Mouse (Mus musculus) adrenal gland, postnatal 14 days (tissue): ENCODE results near the gene Tsks. TPM values are rescaled to one million over a fixed set of nuclear protein-coding genes. Genes with fewer than 3 reads are reported as not detected.
A peak's percentile ranks its signal among the peaks of the same experiment; 100 is the strongest.

Experiments
- DNase-seq: peaks from one replicate; pipeline ENCODE4 v3.0.0; 2021; ENCODE audit warnings: mixed read lengths
- total RNA-seq: library from RNA; stranded (reverse); gene quantifications from 2 replicates; pipeline ENCODE4 v1.2.3, GENCODE M21; 2021

Gene Tsks
- total RNA-seq, 1 experiment from 2014 or later = not detected

DNA sequence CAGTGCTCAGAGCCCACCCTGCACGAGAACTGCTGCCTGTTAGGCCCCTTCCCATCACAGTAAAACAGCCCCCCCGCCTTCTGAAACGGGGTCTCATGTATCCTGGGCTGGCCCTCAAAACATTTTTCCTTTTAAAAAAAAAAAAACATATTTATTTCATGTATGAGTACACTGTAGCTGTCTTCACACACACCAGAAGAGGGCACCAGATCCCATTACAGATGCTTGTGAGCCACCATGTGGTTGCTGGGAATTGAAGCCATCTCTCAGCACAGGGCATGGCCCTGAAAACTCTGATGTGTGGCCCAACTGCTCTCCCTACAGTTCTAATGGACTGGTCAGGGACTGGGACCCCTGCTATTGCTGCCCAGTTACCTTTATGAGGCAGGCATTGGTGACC, 35.3 kb downstream of the Tsks start:
- DNase-seq = no peak

DNA sequence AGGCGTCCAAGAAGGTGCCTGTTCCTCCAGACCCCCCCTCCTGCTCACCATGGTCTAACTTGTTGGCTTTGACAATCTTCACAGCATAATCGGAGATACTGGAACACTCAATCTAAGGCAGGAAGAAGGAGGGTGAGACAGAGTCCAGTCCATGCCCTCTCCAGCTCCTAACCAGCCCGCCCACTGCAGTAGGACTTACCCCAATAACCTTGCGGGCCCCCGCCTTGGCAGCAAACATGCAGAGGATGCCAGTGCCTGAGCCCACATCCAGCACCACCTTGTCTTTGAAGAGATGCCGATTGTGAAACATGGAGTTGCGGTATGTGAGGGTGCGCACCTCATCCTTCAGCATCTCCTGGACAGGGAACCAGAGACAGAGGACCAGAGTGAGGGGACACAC, 38.5 kb downstream of the Tsks start:
- no peak for DNase-seq

DNA sequence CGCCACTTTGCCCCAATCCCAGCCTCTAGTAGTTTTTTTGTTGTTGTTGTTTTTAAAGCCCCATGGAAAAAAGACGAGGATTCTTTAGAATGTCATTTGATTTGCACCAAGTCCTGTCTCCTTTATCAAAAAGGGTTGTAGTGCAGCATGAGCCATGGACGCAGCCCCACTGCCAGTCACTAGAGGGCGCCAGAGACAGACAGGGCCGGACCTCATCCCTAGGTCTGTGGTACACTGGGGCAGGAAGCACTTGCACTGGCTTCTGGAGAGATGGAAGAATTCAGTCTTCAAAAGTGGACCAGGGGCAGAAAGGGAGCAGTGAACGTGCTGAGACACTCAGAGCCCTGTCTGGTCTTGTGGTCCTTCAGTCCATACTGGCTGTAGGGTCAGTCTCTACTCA, 40.1 kb downstream of the Tsks start:
- DNase-seq = peak; percentile 94

DNA sequence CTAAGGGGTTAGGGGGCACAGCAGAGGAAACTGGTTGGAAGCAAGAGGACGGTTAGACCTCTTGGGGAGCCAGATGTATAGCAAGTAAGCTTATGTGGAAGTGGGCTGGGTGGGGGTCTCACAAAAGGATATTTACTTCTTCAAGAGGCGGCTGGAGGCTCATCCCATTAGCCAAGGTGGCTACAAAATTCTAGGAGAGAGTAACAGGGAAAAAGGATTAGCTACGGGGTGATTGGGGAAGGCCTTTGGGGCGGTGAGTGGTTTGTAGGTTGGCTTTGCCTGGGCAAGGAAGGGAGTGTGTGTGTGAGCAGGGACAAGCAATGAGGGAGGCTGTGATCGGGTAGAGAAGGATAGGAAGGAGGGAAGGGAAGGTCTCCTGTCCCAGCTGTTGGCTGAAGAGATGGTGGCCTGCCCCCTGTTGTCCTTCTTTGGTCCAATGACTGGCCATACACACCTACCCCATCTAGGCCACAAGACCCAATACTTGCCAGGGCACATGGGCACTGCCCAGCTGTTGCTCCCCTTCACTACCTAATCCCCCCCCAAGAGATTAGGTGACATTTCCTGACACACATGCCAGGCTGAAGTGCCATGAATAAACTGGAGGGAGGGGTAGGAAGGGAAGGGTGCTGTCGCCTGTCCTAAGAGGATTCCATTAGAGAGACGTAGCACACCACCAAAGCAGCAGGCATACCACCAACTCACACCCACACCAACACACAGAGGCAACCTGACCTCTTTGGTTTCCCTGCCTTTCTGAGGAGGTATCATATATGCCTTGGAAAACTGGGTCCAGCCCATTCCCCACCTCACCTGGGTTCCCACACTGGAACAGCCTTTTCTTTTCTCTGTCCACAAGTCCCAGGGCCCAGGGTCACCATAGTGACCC, 41.2 kb downstream of the Tsks start:
- peak; percentile 3 for DNase-seq

DNA sequence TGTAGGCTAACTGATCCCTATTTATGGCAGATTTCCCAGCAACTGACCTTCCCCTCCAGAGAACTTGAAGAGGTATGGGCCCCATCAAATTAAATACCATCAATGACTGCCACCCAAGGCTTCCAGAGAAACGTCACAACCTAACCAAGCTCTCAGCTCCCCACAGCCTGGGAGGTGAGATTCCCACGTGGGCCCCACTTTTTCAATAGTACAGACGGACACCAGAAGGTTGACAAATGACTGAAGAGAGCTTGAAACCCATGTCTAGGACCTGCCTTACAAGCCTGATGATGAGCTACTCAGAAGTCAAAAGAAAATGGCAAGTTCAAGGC, 41.8 kb downstream of the Tsks start:
- peak; percentile 19 for DNase-seq

DNA sequence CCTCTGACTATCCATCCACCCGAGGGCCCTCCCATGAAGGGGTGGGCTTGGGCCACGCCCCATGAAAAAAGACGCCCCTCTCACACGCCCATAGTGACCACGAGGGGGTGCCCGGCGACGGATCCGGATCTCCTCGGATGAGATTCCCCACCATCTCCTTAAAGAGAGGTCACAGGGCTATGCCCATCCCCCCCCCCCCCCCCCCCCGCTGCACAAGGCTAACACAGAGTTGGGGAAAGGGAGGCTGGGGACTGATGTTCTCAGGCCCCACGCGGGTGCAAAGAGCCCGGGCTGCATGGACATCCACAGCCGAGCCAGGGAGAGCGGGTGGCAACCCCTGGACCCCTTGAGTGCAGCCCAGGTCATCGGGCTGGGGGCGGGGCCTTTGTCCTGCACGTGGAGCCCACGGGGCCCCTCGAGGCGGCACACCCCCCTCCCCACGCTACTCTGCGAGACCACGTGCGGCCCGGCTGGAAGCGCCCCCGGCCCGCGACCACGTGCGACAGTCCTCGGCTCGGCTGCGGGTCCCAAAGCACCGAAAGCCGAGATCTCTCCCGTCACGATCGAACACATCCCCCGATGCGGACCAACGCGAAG, 42.7 kb downstream of the Tsks start:
- DNase-seq = peak; percentile 90

DNA sequence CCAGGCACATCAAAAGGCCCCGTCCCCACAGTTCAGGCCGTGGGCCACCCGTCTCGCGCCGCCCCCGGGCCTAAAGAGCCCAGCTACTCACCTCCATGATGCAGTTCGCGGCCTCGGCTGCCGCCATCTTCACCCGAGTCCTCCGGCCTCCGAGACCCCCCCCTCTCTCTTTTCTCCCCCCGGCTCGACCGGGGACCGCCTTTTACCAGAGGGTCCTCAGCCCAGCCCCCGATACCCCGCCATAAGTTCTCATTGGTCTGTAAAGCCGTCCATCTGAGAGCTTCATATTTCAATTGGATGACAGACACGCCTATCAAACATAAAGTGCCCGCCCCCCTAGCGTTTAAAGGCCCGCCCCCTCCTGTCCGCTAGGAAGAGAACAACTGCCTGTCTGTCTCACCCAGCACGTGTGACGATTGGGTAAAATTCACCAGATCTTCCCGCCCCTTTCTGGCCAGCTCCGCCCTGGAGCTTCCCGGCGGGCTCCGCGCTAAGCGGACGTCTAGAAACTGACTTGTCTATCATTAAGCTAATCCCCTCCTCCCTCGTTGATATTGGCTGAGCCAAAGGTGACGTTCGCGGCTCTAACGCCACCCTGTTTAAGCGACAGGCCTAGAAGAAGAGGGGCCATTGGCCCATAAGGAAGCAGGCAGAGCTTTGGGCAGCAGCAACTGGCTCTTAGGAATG, 43.3 kb downstream of the Tsks start, which contains the start of gene Prmt1:
Prmt1 (minus strand) TSS at position 377 of the 687 bp plus-strand sequence.
- DNase-seq = peak; percentile 97

DNA sequence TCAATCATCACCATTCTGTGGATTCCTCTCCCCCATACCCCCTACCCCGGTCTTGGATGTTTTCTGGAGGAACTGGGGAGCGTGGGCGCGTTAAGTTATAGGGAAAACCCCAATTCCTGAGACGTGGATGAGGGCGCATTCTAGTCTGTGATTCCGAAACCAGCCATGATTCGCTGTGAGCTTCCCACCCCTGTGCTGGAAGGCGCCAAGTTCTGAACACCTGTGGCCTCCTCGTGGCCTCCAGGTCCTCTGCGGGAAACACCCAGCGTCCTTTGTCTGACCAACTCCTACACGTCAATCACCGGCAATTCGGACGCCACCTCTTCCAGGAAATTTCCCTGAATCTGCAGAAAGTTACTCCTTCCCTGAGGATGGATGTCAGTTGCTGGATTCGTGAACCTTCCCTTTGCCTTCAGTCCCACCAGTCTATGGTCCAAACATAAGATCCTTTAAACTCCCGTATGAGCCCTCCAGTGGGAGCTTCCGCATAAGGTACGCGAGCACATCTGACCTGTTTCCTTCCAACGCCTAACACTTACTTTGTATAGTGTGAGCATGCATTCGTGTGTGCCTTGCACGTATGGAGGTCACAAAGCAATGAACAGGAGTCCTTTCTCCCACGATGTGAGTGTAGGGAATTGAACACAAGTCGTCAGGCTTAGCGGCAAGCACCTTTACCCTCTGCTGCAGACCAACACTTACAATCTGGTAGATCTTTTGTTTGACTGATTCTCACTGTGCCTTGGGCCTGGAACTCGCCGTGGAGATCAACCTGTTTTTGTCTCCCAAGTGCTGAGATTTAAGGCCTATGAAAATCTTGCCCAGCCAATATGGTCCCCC, 44.1 kb downstream of the Tsks start:
- no peak for DNase-seq

DNA sequence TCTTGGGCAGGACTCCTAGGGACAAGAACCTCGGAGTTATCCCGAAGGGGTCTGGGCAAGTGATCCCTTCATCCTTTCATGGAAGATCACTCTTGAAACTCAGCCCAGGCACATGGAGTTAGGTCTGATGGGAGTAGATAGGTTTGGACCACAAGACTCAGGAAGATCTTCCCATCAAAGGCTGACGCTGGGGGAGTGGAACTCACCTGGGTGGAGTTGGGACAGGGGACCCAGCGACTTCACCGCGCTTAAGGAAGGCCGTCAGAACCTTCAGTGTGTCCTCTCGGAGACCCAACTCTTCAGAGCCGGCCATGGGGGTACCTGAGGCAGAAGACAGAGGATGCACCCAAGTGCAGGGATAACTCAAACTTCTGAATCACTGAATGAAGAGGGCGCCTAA, 53.7 kb downstream of the Tsks start:
- DNase-seq = no peak

DNA sequence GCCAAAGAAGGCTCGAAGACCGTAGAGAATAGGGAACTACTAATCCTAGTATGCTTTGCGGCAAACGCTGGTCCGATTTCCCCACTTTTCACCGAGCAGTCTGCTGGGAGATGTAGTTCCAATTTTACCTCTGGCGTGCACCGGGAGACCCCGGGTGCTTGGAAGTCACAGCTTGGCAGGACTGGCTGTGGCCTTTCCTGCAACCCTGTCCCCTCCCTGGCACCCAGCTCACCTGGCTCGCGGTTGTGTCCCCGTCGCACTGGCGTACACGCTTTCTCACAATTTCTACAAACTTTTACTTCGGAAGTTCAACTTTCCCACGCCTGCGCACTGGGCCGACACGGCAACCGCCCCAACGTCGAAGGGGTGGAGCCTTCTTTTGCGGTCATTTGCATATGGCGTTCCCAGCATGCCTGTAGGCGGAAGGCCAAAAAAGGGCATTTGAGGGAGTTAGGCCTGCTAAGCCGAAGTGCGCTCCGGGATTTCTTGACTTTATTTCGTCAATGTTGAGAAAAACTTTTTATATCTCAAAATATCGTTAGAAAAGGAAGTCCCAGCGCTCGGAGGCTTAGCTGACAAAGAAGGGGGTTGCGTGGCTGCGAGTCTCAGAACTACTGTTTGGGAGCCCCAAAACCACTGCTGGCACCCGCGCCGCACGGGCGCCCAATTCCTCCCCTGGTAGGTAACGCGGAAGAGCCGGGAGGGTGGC, 54.4 kb downstream of the Tsks start, which contains the start of gene Irf3:
Irf3 (plus strand) TSS at position 418 of the 709 bp plus-strand sequence.
- peak; percentile 98 for DNase-seq

DNA sequence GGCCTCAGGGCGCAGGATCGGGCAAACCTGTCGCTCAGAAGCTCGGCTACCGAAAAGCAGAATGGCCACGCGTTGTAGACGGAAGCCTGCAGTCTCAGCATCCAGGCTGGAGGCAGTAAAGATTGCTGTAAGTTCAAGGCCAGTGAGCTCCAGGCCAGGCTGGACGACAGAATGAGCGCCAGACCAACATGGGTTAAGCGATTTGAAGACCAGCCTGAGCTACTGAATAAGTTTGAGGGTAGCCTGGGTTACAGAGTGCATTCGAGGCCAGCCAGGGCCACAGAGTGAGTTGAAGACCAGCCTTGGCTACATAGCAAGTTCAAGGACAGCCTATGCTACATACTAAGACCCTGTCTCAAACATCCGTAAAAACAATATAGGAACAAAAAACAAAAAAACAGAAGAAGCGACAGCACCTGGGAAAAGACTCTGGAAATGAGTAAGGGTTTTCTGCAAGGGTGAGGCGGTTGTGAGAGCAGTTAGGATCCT, 55.0 kb downstream of the Tsks start:
- DNase-seq = no peak

DNA sequence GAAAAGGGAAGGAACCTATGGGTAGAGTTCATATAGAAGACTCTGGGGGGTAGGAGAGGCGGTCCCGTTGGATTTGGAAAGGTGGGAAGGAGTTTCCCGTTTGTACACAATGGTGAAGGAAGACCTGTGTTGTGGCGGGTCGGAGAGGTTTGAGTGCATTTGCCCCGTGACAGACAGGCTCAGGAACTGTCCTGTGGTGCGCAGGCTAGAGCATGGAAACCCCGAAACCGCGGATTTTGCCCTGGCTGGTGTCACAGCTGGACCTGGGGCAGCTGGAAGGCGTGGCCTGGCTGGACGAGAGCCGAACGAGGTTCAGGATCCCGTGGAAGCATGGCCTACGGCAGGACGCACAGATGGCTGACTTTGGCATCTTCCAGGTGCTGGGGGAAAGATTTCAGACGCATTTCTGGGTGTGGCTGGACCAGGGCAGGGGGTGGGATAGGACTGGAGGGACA, 55.5 kb downstream of the Tsks start, which contains the start of gene Bcl2l12:
Bcl2l12 (minus strand) TSS at position 212 of the 455 bp plus-strand sequence.
- peak; percentile 87 for DNase-seq

DNA sequence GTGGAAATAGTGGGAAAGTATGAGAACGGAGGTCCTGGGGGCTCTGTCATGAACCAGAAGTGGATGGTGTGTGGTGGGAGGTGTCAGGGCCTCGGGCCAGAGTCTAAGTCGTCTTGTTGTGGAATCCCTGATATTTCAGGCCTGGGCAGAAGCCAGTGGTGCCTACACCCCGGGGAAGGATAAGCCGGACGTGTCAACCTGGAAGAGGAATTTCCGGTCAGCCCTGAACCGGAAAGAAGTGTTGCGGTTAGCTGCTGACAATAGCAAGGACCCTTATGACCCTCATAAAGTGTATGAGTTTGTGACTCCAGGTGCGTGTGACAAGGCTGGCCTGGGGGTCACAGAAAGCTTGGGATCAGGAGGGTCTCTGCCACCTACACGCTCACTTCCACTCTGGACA, 56.7 kb downstream of the Tsks start:
- DNase-seq = peak; percentile 40

DNA sequence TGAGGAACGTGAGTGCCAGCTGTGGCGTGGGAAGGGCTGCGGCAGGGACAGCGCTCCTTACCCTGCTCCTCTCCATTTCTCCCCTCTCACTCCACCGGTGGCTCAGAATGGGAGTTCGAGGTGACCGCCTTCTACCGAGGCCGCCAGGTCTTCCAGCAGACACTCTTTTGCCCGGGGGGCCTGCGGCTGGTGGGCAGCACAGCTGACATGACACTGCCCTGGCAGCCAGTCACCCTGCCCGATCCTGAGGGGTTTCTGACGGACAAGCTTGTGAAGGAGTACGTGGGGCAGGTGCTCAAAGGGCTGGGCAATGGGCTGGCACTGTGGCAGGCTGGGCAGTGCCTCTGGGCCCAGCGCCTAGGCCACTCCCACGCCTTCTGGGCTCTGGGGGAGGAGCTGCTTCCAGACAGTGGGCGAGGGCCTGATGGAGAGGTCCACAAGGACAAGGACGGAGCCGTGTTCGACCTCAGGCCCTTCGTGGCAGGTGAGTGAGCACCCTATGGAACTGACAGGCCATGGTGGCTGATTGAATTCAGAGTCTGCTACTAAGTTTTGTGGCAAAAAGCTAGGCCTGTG, 57.6 kb downstream of the Tsks start:
- peak; percentile 44 for DNase-seq

DNA sequence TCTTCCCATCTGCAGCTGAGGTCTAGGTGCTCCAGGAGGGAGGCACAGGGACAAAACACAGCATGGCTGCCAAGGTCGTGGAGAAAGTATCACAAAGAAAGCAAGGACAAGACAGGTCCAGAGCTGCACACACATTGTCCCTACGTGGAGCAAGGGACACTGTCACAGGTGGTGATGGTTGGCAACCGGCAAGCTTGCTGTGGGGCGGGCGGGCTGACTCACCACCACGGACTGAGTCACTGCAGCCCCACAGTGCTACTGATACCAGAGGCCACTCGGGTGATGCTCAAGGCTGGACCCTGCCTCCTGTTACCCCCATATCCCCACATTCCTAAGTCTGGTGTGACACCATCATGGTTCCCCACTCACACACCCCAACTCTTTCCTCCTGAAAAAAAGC, 59.4 kb downstream of the Tsks start:
- DNase-seq = peak; percentile 67

DNA sequence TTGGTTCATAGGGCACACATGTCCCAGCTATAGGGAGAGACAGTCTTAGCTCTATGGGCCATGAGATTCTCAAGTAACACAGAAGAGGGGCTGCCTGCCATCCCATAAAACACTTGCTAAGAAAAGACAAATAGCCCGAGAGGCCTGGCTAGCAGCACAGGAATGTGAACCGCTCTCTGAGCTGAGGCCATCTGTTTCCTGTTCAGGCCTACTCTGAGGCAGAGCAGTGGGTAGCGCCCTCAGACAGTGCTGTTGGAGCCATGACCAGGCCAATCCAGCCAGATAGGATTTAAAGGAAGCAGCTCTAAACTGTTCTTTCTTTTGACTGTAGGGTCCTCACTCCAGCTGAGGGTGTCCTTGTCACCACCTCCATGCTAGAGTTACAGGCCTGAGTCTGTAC, 61.5 kb downstream of the Tsks start:
- no peak for DNase-seq

DNA sequence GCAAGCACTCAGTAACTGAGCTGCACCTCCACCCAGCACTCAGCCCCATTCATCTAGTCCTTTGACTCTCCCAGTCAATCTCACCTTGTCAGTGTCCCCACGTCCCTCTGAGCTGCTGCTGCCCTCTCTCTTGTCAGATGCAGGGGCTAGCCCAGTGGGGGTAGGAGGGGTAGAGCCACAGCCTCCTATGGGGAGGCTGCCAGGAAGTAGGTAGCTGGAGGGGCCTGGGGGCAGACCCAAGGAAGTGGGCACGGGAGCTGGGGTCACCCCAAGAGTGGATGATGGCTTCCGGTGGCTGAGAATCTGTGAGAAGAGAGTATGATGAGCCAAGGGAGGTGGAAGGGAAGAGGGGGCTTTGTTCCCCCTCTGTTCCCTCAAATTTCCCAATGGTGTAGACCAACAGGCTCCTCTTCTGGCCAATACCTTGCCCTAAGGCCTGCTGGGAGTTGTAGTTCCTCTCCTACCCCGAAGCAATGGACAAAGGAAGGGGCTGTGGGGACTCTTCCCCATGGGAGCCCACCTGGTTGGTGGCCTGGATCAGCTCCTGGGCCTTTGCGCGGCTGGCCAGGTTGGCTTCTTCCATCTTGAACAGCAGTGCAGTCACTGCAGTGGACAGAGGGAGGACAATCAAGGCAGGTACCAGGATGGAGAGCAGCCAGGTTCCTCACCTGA, 62.5 kb downstream of the Tsks start:
- DNase-seq = no peak

DNA sequence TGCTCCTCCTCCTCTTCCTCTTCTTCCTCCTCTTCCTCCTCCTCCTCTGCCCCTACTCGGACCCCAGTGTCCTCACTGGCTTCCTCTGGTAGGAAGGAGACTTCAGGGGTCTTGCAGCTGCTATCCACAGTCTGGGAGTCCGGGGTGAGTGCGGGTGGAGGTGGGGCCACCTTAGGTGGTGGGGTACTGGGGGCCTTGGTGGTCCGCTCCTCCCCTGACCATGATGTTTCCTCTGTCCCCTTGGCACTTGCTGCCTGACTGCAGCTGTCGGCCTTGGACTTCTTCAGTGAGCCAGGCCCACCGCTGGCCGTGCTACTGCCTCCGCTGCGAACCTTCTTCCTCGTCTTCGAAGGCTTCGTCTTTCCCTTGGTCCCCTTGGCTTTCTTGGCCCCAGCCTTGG, 63.5 kb downstream of the Tsks start:
- no peak for DNase-seq

DNA sequence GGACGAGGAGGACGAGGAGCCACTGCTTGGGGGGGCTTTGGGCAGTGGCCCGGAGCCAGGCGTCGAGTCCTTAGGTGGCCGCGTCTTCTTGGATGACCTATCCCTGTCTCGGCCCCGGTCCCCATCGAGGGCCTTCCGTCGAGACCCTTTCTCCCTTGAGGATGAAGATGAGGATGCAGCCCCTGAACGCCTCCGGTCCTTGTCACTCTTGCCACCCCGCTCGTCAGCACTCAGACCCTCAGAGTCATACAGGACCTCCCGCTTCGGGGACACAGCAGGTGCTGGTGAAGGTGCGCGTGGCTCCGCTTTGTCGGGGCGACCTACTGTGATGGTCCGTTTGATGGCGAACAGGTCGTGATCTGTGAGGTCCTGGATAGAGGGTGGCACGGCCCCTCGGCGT, 64.1 kb downstream of the Tsks start:
- DNase-seq = no peak
